Mouse (Mus musculus) lung, adult 2 months (tissue): ENCODE results near the gene Cntrl.

Source experiments
- CTCF ChIP-seq: fragments of 200-500 bp; IDR thresholded peaks from 2 replicates; pipeline ENCODE4 v1.5.1; 2011; ENCODE audit warnings: mild to moderate bottlenecking, low read length, control low read depth; ENCODE audit not compliant: insufficient read depth
- POLR2A ChIP-seq: fragments of 200-500 bp; IDR thresholded peaks from 2 replicates; pipeline ENCODE4 v1.6.1; 2011; ENCODE audit warnings: low read depth, mild to moderate bottlenecking, control low read depth, low read length, borderline replicate concordance; ENCODE audit errors: extremely low read depth

DNA sequence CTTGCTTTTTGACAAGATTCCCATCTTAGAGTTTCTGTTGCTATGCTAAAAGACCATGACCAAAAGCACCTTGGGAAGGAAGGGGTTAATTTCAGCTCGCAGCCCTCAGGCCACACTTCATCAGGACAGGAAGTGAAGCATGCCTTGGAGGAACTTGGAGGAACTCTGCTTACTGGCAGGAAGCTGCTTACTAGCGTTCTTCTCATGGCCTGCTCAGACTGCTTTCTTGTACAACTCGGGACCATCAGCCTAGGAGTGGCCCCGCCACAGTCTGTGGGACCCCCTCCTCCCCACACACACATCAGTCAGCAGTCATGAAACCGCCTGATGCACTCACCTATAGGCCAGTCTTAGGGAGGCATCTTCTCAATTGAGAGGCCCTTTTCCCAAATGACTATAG, 64.8 kb downstream of the Cntrl start:
- TF ChIP-seq POLR2A: no peak
- TF ChIP-seq CTCF: no peak
